Mouse (Mus musculus) embryonic facial prominence, embryonic 13.5 days (tissue): Measurements from ENCODE around the gene Eps8l3. TPM values are rescaled to one million over a fixed set of nuclear protein-coding genes. Genes with fewer than 3 reads are reported as not detected.
"Not testable (repeated sequence)": the region's sequence is repeated elsewhere in the genome, so short reads cannot be mapped to it uniquely, and the experiment has no call there.

ENCODE experiments used
- ATAC-seq: fragments of 200-750 bp; cut with Nextera tagmentation; 2 replicates; pipeline ENCODE4 v1.8.0; 2017; ENCODE audit warnings: low read depth; ENCODE audit not compliant: insufficient number of reproducible peaks, insufficient read depth, low FRiP score, low TSS enrichment
- H3K27ac ChIP-seq: fragments of 300-500 bp; sonication (generic); 2 replicates; pipeline ENCODE4 v1.5.1; 2015; ENCODE audit warnings: moderate library complexity, mild to moderate bottlenecking, inconsistent platforms
- H3K27me3 ChIP-seq: fragments of 300-500 bp; sonication (generic); 2 replicates; pipeline ENCODE4 v1.6.1; 2015; ENCODE audit warnings: mild to moderate bottlenecking, inconsistent platforms
- H3K36me3 ChIP-seq: fragments of 300-500 bp; sonication (generic); 2 replicates; pipeline ENCODE4 v1.6.1; 2015; ENCODE audit warnings: mild to moderate bottlenecking, inconsistent platforms
- H3K4me1 ChIP-seq: fragments of 300-500 bp; sonication (generic); 2 replicates; pipeline ENCODE4 v1.6.1; 2015; ENCODE audit warnings: inconsistent platforms
- H3K4me2 ChIP-seq: fragments of 300-500 bp; sonication (generic); 2 replicates; pipeline ENCODE4 v1.6.1; 2015; ENCODE audit warnings: moderate library complexity, mild to moderate bottlenecking, inconsistent platforms
- H3K4me3 ChIP-seq: fragments of 300-500 bp; sonication (generic); 2 replicates; pipeline ENCODE4 v1.5.1; 2015; ENCODE audit warnings: mild to moderate bottlenecking, inconsistent platforms
- H3K9ac ChIP-seq: fragments of 300-500 bp; sonication (generic); 2 replicates; pipeline ENCODE4 v1.6.1; 2015; ENCODE audit warnings: mild to moderate bottlenecking, inconsistent platforms
- H3K9me3 ChIP-seq: fragments of 300-500 bp; sonication (generic); 2 replicates; pipeline ENCODE4 v1.6.1; 2016; ENCODE audit warnings: inconsistent platforms
- WGBS: fragments of 180-500 bp; shearing (Covaris S2); methylation state at CpG from one replicate; pipeline ENCODE4 v1.1.7; 2015; ENCODE audit warnings: mixed read lengths; 5-methylcytosine and 5-hydroxymethylcytosine counted together
- polyA plus RNA-seq: library from polyadenylated mRNA; unstranded; fragments of >200 nt; fragmentation: Nextera tagmentation; extraction: Ambion mirVana; gene quantifications from 2 replicates; pipeline ENCODE4 v1.2.1, GENCODE M21; 2015

The Eps8l3 gene
- polyA plus RNA-seq, 1 experiment from 2014 or later, result not detected

DNA sequence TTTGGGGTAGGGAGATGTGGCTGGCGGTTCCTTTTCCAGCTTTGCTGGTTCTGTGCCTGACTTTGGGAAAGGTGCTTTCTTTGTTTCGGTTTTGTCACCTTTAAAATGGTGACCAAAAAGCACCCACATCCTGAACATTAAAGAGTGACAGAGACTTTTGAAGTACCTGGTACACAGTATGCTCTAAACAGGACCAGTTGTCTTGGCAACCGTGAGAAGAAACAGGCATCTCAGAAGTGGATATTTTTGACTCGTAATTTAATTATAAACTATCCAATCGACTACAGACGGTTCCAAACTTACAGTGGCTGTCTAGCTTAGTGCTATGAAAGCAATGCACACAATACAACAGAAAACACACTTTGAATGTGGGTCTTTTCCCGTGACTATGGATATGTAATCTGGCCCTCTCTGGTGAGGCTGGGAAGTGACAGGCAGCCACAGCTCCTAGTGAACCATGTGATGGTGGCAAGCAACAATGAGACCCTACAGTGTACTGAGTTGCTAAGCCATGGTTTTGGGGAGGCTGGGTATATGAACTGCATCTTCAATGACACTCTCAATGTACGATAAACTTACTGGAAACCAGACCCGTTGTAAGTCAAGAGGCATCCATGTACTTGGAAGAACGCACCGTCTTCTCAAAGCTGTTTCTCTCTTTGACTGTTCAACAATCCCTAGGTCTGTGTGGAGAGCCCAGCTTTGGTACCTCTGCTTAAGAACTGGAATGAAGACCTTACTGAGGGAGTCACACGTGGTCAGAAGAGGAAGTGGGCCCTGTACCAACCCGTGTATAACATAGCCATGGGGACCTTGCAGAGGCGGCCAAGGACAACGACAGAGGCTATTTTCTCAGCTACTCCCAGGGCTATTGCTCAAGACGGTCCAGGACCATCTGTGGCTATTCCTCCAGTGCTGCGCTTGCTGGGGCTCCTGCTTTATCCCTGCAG lies 23.5 kb upstream of the Eps8l3 start:
- no peak for ATAC-seq
- H3K4me2 ChIP-seq, result no peak overlapping the region
- H3K36me3 ChIP-seq, result no peaks in the 10 kb centered on the region
- H3K9me3 ChIP-seq, result no peaks in the 10 kb centered on the region
- H3K4me1 ChIP-seq, result peaks cover 35% of the 10 kb centered on the region
- no peak overlapping the region for H3K27ac ChIP-seq
- H3K27me3 ChIP-seq, result no peaks in the 10 kb centered on the region
- WGBS, result 73% methylated on average over 17 of the region's 17 CpGs
- H3K9ac ChIP-seq, result no peak overlapping the region
- H3K4me3 ChIP-seq, result no peak overlapping the region

DNA sequence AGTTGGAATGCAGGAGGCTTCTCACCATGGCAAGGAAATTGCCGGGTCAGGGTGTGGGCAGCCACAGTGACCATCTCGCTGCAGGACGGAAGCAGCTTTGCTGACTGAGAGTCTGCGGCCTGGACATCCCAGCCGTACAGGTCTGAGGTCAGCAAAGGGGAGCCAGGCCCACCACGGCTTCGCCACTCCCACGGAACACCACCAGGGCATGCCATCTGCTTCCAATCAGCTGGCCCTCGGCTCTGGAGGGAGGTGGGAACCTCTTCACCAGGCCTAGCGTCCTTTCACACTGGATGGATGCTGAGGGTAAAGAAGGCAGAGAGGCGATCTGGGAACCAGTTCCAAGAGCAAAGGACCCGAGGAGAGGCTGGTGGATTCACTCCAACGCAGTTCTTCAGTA lies 21.7 kb upstream of the Eps8l3 start:
- Histone ChIP-seq H3K9me3 (no peaks in the 10 kb centered on the region), H3K36me3 (no peaks in the 10 kb centered on the region), H3K27ac (no peak overlapping the region), H3K4me2 (no peak overlapping the region), H3K9ac (no peak overlapping the region), H3K4me3 (no peak overlapping the region), H3K27me3 (no peaks in the 10 kb centered on the region), H3K4me1 (peaks cover 23% of the 10 kb centered on the region)
- no peak for ATAC-seq
- WGBS, result 39% methylated on average over 13 of the region's 13 CpGs

DNA sequence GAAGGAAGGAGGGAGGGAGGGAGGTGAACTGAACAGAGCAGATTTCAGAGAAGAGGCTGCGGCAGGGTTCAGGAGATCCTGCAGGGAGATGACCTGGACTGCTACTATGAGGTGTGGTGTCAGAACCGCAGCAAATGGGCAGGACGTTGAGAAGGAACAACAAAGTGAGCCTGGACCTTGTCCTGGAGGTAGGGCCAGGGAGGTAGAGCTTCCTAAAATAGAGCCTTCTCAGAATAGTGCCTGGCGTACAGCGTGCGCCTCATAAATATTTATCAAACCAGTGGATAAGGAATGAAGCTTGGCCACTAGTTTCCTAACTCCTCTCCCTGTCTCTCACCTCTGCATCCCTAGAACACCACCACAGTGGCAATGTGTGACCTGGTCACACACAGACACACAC lies 19.4 kb upstream of the Eps8l3 start:
- H3K4me2 ChIP-seq, result no peak overlapping the region
- 71% methylated on average over 6 of the region's 6 CpGs for WGBS
- H3K36me3 ChIP-seq, result no peaks in the 10 kb centered on the region
- H3K27me3 ChIP-seq, result no peaks in the 10 kb centered on the region; the same call in 1 of the 2 replicates
- no peak overlapping the region for H3K9ac ChIP-seq
- H3K4me1 ChIP-seq, result peaks cover 13% of the 10 kb centered on the region
- ATAC-seq, result no peak
- no peak overlapping the region for H3K4me3 ChIP-seq
- H3K9me3 ChIP-seq, result no peaks in the 10 kb centered on the region
- no peak overlapping the region for H3K27ac ChIP-seq

DNA sequence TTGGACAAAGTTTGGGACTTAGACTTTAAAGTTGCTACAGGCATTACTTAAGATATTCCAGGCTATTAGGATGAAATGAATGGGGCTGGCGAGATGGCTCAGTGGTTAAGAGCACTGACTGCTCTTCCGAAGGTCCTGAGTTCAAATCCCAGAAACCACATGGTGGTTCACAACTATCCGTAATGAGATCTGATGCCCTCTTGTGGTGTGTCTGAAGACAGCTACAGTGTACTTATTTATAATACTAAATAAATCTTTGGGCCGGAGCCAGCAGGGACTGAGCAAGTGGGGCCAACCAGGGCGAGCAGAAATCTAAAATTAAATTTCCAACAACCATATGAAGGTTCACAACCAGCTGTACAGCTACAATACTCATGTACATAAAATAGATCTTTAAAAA lies 15.5 kb upstream of the Eps8l3 start:
- H3K4me1 ChIP-seq, H3K27ac ChIP-seq, H3K9ac ChIP-seq, H3K4me3 ChIP-seq, ATAC-seq, H3K36me3 ChIP-seq, H3K9me3 ChIP-seq, H3K27me3 ChIP-seq, H3K4me2 ChIP-seq: not testable (repeated sequence)
- WGBS, result 84% methylated on average over 5 of the region's 5 CpGs

DNA sequence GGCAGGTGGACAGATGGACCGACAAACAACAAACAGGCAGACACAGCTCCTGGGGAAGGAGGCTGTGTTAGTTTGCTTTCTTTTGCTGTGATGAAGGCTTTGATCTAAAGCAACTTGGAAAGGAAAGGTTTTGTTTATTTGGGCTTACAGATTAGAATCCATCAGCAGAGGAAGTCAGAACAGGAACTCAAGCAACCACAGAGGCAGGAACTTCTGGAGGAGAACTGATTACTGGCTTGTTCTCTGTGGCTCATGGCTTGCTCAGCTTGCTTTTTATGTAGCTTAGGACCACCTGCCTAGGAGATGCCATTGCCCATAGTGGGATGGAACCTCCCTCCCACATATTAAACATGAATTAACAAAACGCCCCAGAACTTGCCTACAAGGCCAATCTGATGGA lies 14.6 kb upstream of the Eps8l3 start:
- no peak for ATAC-seq
- Histone ChIP-seq H3K4me3 (no peak overlapping the region), H3K9ac (no peak overlapping the region), H3K4me1 (no peaks in the 10 kb centered on the region; the same call in 1 of the 2 replicates), H3K36me3 (no peaks in the 10 kb centered on the region), H3K27ac (no peak overlapping the region), H3K4me2 (no peak overlapping the region), H3K27me3 (no peaks in the 10 kb centered on the region; the same call in 1 of the 2 replicates), H3K9me3 (no peaks in the 10 kb centered on the region)
- 72% methylated on average over 2 of the region's 2 CpGs for WGBS

DNA sequence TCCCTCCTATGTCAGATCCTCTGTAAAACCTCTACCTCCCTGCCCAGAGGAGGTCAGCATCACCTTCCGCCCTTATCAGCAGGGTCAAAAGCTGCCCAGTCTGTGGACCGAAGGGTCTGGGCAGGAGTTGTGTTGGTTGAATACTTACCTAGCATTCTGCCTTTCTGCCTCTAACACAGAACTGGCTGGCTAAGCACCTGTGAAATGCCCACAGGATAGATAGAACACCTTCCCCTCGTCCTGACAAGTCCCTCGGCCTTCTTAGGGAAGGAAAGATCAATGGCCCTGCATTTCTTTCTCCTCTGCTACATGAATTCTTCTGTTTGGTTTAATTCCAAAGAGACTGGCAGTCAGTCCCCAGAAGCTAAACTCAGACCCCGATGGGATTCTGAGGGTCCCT lies 13.6 kb upstream of the Eps8l3 start:
- WGBS, result 87% methylated on average over 5 of the region's 5 CpGs
- no peak overlapping the region for H3K27ac ChIP-seq
- peak overlapping the region; percentile 32; the same call in 1 of the 2 replicates for H3K9ac ChIP-seq
- H3K4me1 ChIP-seq, result peaks cover under 1% of the 10 kb centered on the region; the same call in 1 of the 2 replicates
- no peaks in the 10 kb centered on the region for H3K9me3 ChIP-seq
- no peak for ATAC-seq
- no peaks in the 10 kb centered on the region for H3K36me3 ChIP-seq
- H3K4me2 ChIP-seq, result no peak overlapping the region
- no peaks in the 10 kb centered on the region; the same call in 1 of the 2 replicates for H3K27me3 ChIP-seq
- H3K4me3 ChIP-seq, result no peak overlapping the region

DNA sequence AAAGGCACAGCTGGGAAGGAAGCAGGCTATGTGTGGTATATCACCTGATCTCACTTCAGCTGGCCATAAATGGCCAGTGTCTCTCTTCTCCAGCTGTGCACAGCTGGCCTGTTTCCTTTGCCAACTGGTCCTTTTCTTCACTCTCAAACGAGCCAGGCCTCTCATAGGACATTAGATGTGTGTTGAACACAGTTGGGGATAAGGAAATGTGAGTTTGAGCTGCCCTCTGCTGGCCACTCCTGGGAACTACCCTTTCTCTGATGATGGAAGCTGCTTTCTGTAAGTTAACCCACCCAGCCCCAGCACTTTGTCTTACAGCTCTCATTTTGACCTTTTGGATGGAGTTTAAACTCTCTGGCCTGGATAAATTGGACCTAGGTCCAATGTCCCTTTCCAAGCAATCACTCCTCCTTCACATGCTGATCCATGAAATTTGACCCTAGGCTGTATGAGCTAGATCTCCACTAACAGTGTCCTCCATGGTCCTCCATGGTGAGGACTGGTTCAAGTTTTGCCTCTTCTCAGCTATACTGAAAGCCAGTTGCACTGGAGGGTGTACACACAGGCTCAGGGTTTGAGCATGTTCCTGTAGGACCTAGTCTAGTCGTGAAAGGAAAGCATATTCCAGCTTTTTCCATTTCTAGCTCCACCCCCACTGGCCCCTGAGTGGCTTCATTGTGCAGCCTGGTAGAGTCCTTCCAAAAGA lies 13.0 kb upstream of the Eps8l3 start:
- no peaks in the 10 kb centered on the region for H3K36me3 ChIP-seq
- 7% methylated on average over 2 of the region's 2 CpGs for WGBS
- H3K27ac ChIP-seq, result no peak overlapping the region
- H3K27me3 ChIP-seq, result no peaks in the 10 kb centered on the region; the same call in 1 of the 2 replicates
- H3K9ac ChIP-seq, result peak overlapping the region; percentile 32; the same call in 1 of the 2 replicates
- H3K4me3 ChIP-seq, result no peak overlapping the region
- H3K4me2 ChIP-seq, result no peak overlapping the region
- no peaks in the 10 kb centered on the region for H3K9me3 ChIP-seq
- no peak for ATAC-seq
- H3K4me1 ChIP-seq, result peaks cover 5% of the 10 kb centered on the region

DNA sequence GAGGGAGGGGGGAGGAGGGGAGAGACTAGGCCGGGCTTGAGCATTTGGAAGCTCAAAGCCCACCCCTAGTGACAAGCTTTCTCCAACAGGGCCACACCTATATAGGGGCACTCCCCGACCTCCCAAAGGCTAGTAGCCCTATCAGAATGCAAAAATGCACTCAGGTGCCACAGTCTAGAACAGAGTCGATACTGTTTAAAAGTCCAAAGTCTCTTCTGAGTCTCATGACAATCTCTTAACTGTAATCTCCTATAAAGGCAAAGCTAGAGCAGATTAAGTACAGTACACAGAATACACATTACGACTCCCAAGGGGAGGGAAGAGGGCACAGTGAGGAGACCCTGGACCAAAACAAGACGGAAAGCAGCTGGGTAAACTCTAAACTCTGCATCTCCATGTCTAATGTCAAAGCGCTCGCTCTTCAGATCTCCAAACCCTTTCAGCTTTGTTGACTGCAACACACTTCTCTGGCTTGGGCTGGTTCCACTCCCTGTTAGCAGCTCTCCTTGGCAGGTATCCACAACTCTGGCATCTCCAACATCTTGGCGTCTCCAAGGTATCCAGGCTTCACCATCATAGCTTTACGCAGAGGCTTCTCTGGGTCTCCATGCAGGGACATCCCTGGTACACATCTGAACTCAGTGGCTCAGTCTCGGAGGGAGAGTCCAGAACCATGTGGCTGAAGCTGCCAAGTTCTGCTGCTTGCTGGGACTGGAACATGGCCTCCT lies 11.5 kb upstream of the Eps8l3 start:
- no peak for ATAC-seq
- no peaks in the 10 kb centered on the region for H3K36me3 ChIP-seq
- no peak overlapping the region for H3K4me3 ChIP-seq

DNA sequence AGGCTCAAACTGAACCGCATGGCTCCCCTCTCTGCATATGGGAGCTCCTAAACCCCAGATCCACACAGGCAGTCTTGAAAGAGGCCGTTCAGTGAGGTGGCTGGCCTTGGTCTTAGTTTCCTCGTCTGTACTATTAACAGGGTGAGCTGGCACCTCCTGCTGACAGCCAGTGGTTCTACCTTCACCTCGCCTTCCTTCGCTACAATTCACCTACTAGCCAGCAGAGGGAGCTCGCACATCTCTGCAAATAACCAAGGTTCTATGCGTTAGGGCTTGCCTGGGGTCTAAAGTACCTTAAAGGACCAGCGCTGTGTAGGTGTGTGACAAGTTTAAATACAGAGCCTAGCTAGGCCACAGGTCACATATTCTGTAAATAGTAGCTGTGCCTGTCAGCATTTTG lies 9.9 kb upstream of the Eps8l3 start:
- ATAC-seq, result peak; percentile 23; the same call in 1 of the 2 replicates
- no peak overlapping the region for H3K4me2 ChIP-seq
- no peaks in the 10 kb centered on the region for H3K9me3 ChIP-seq
- 4% methylated on average over 8 of the region's 8 CpGs for WGBS
- H3K36me3 ChIP-seq, result no peaks in the 10 kb centered on the region
- H3K27ac ChIP-seq, result no peak overlapping the region
- no peaks in the 10 kb centered on the region; the same call in 1 of the 2 replicates for H3K27me3 ChIP-seq
- no peak overlapping the region for H3K4me3 ChIP-seq
- H3K9ac ChIP-seq, result no peak overlapping the region
- peaks cover 16% of the 10 kb centered on the region for H3K4me1 ChIP-seq

More for the DNA sequence above, 11.5 kb upstream of the Eps8l3 start:
- H3K9me3 ChIP-seq, result no peaks in the 10 kb centered on the region
- H3K27me3 ChIP-seq, result no peaks in the 10 kb centered on the region; the same call in 1 of the 2 replicates
- no peak overlapping the region for H3K9ac ChIP-seq
- WGBS, result 72% methylated on average over 10 of the region's 10 CpGs
- H3K4me2 ChIP-seq, result no peak overlapping the region
- no peak overlapping the region for H3K27ac ChIP-seq
- peaks cover 16% of the 10 kb centered on the region for H3K4me1 ChIP-seq

DNA sequence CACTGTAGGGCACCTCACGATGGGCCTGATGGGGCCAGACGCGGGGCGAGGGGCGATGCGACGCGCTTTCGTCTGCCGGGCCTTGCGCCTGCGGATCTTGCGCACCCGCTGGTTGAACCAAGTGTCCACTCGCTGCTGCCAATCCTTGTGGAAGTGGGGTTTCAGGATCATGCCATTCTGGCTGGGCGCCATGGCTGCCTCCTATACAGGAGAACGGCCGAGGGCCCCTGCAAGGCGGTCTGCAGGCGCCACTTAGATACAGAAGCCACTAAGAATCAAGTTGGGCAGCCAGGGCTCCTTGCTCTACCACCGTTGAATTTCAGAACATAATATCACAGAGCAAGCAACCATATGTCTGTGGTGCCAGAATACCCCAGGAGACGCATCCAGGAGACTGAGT lies 8.6 kb upstream of the Eps8l3 start:
- ATAC-seq, result no peak
- Histone ChIP-seq H3K9me3 (no peaks in the 10 kb centered on the region), H3K4me1 (peaks cover 16% of the 10 kb centered on the region), H3K27me3 (no peaks in the 10 kb centered on the region), H3K4me3 (no peak overlapping the region), H3K36me3 (no peaks in the 10 kb centered on the region), H3K9ac (no peak overlapping the region), H3K4me2 (no peak overlapping the region), H3K27ac (no peak overlapping the region)
- 89% methylated on average over 22 of the region's 22 CpGs for WGBS

DNA sequence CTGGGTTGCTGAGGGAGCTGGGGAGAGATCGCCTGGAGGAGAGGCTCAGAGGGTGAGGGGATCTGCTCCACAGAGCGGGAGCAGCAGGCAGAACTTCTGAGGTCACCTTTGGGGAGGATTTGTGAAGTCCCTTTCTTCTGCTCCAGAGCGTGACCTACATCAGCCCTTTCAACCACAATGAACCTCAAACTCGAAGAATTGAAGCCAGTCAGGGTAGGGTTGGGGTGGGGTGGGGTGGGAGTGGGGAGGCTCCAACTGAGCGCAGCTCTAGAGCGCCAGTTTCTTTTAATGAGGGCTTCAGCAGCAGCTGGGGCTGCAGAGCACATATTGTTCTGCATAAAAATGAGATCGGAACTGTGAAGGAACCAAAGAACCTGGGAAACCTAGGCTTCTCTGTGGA lies 7.9 kb upstream of the Eps8l3 start:
- Histone ChIP-seq H3K4me3 (no peak overlapping the region), H3K4me2 (no peak overlapping the region), H3K36me3 (no peaks in the 10 kb centered on the region), H3K27ac (no peak overlapping the region), H3K9me3 (no peaks in the 10 kb centered on the region), H3K9ac (peak overlapping the region; percentile 52; the same call in 1 of the 2 replicates), H3K4me1 (peaks cover 19% of the 10 kb centered on the region), H3K27me3 (no peaks in the 10 kb centered on the region)
- no peak for ATAC-seq
- WGBS, result 22% methylated on average over 7 of the region's 7 CpGs
